Mouse (Mus musculus) liver, embryonic 14.5 days (tissue): ENCODE data around the gene Fndc1. TPM values are rescaled to one million over a fixed set of nuclear protein-coding genes. Genes with fewer than 3 reads are reported as not detected.
A peak's percentile ranks its signal among the peaks of the same experiment; 100 is the strongest.

Experiments
- ATAC-seq: fragments of 200-750 bp; cut with Nextera tagmentation; 2 replicates; pipeline ENCODE4 v1.8.0; 2017; ENCODE audit warnings: moderate number of reproducible peaks, mild to moderate bottlenecking, moderate library complexity; ENCODE audit not compliant: insufficient read depth
- DNase-seq, 3 experiments: peaks; one replicate each; pipeline ENCODE4 v3.0.0-alpha.2; 2012 to 2013; ENCODE audit warnings: low read depth in 3 of 3, low spot score in 3 of 3
- H3K27ac ChIP-seq: fragments of 300-500 bp; sonication (generic); 2 replicates; pipeline ENCODE4 v1.5.1; 2014; ENCODE audit warnings: moderate library complexity, mild to moderate bottlenecking, control low read depth, inconsistent platforms
- H3K27me3 ChIP-seq: fragments of 300-500 bp; sonication (generic); 2 replicates; pipeline ENCODE4 v1.6.1; 2014; ENCODE audit warnings: mild to moderate bottlenecking, low read length, moderate library complexity; ENCODE audit not compliant: control insufficient read depth, insufficient read depth
- H3K36me3 ChIP-seq: fragments of 300-500 bp; sonication (generic); replicated peaks from 2 replicates; pipeline ENCODE4 v1.6.1; 2014; ENCODE audit warnings: low read depth; ENCODE audit not compliant: control insufficient read depth, insufficient read depth
- H3K4me1 ChIP-seq, 2 experiments: fragments of 200-500 bp in 1 of 2; fragments of 300-500 bp in 1 of 2; sonication (generic) in 1 of 2; replicated peaks; 2 replicates each; pipeline ENCODE4 v1.6.1; 2012 to 2014; ENCODE audit warnings: antibody characterized with exemption in 1 of 2, inconsistent platforms in 1 of 2, low read length in 1 of 2; ENCODE audit not compliant: control insufficient read depth in 2 of 2, insufficient read depth in 2 of 2
- H3K4me2 ChIP-seq: fragments of 300-500 bp; sonication (generic); 2 replicates; pipeline ENCODE4 v1.6.1; 2014; ENCODE audit warnings: low read depth, mild to moderate bottlenecking, control low read depth, moderate library complexity
- H3K4me3 ChIP-seq, 2 experiments: fragments of 200-500 bp in 1 of 2; fragments of 300-500 bp in 1 of 2; sonication (generic) in 1 of 2; 2 replicates each; pipeline ENCODE4 v1.5.1; 2012 to 2014; ENCODE audit warnings: low read depth in 2 of 2, low read length in 2 of 2, mild to moderate bottlenecking in 2 of 2, control low read depth in 1 of 2, inconsistent platforms in 1 of 2, moderate library complexity in 1 of 2; ENCODE audit not compliant: insufficient read depth in 1 of 2
- H3K9ac ChIP-seq: fragments of 300-500 bp; sonication (generic); replicated peaks from 2 replicates; pipeline ENCODE4 v1.6.1; 2014; ENCODE audit warnings: mild to moderate bottlenecking, control low read depth, moderate library complexity
- H3K9me3 ChIP-seq: fragments of 300-500 bp; sonication (generic); 2 replicates; pipeline ENCODE4 v1.6.1; 2016; ENCODE audit warnings: low read length, mixed read lengths; ENCODE audit not compliant: control insufficient read depth
- CTCF ChIP-seq: IDR thresholded peaks from 2 replicates; pipeline ENCODE4 v1.5.1; 2016; ENCODE audit warnings: antibody characterized with exemption, low read depth, control low read depth
- EP300 ChIP-seq: IDR thresholded peaks from 2 replicates; pipeline ENCODE4 v1.6.1; 2016; ENCODE audit warnings: antibody characterized with exemption, low read depth
- WGBS: fragments of 180-500 bp; shearing (Covaris S2); extraction: QIAGEN DNeasy Blood & Tissue Kit; methylation state at CpG from one replicate; pipeline ENCODE4 v1.1.7; 2014; ENCODE audit not compliant: insufficient replicate concordance; 5-methylcytosine and 5-hydroxymethylcytosine counted together
- polyA plus RNA-seq, 2 experiments: library from polyadenylated mRNA; depleted of rRNA in 1 of 2; stranded (reverse) in 1 of 2; unstranded in 1 of 2; fragments of >200 nt; fragmentation: Nextera tagmentation in 1 of 2; extraction: Ambion mirVana in 1 of 2; gene quantifications; 2 replicates each; pipeline versions ENCODE4 v1.2.1 to v1.2.3; 2012 to 2014

Fndc1 gene
- polyA plus RNA-seq, 2 experiments: 0.10 to 0.18 TPM

DNA sequence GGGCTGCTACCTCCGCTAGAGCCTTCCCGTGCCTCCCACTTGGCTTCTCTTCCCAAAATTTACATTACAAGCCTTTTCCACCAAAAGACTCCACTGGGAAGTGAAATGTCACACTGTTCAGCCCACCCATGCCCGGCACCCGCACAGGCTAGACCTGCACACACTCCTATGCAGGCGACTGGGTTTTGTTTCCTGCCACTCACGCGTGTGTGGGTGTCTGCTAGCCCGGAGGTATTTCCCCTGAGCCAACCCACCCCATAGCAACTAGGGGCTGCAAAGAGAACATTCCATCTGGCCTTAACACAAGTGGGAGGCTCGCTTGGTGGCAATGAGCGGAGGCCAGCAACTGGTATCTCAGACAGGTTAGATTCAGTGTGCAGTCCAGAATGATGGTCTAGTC lies 44.7 kb upstream of the Fndc1 start:
- ATAC-seq: no peak
- Histone ChIP-seq H3K4me1 (no peaks in the 10 kb centered on the region), H3K9me3 (no peaks in the 10 kb centered on the region), H3K27ac (no peak overlapping the region), H3K36me3 (no peaks in the 10 kb centered on the region), H3K4me3 (no peak overlapping the region), H3K9ac (no peak overlapping the region), H3K27me3 (no peaks in the 10 kb centered on the region), H3K4me2 (no peak overlapping the region)
- 58% methylated on average over 10 of the region's 10 CpGs for WGBS
- DNase-seq: no peak
- TF ChIP-seq EP300 (no peak), CTCF (no peak)

DNA sequence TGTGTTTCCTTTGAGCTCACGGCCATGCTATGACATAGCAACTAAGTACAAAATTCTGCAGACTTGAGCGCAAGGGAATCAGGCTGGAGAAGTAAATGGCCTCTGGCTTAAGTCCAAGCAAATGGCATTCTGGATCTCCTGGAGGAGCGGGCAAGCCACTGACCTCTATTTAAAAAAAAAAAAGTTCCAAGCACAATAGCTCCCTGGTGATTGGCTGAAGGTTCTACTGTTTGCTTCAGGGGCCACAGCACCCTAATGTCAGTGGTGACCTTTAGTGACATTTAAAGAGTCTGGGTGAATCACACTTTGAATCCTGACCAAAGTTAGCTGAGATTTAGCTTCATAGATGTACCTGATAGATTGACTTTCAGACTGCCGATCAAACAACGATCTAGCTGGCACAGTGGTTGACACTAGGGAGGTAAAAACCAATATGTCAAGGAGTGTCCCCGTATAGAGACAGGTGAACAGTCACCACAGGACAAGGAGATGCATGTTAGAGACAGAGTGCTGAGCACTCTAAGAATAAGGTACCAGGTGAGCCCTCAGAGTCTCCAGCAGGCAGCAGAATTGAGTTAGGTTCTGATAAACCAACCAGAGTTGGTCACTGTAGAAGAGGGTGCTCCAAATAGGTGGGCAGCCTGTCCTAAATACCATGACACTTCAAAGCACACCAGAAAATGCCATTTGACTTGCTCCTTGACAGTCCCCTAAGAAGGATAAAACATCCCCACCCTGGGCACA lies 43.9 kb upstream of the Fndc1 start:
- TF ChIP-seq CTCF (no peak), EP300 (no peak)
- no peak overlapping the region for H3K27ac ChIP-seq
- H3K9ac ChIP-seq: no peak overlapping the region
- DNase-seq: no peak
- no peaks in the 10 kb centered on the region for H3K36me3 ChIP-seq
- no peaks in the 10 kb centered on the region for H3K27me3 ChIP-seq
- ATAC-seq: no peak
- no peaks in the 10 kb centered on the region for H3K9me3 ChIP-seq
- WGBS: 61% methylated on average over 6 of the region's 6 CpGs
- no peaks in the 10 kb centered on the region for H3K4me1 ChIP-seq
- no peak overlapping the region for H3K4me3 ChIP-seq
- H3K4me2 ChIP-seq: no peak overlapping the region

DNA sequence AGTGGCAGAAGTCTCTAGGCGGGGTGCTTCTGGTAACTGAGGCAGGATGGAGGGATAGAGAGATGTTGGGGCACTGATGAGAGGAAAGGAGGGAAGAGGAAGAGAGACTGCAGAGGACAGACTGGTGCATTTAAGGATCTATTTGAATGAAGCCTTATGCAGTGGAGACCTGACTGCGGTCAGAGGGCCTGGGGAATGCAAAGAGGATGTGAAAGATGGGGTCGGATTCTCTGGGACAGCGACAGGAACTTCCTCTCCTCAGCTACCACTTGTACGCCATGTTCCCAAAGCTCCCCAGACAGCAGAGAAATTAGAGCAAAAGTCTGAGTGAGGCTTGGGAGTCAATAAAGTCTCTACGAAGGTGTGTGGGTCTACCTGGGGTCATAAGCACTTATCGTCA lies 42.0 kb upstream of the Fndc1 start:
- 38% methylated on average over 7 of the region's 7 CpGs for WGBS
- Histone ChIP-seq H3K36me3 (no peaks in the 10 kb centered on the region), H3K9me3 (no peaks in the 10 kb centered on the region), H3K4me1 (no peaks in the 10 kb centered on the region), H3K9ac (no peak overlapping the region), H3K4me2 (no peak overlapping the region), H3K4me3 (no peak overlapping the region), H3K27ac (no peak overlapping the region), H3K27me3 (no peaks in the 10 kb centered on the region)
- TF ChIP-seq CTCF: no peak
- DNase-seq (no peak), ATAC-seq (no peak)

- H3K4me2 ChIP-seq: no peak overlapping the region
- H3K9me3 ChIP-seq: no peaks in the 10 kb centered on the region
- 7% methylated on average over 4 of the region's 4 CpGs for WGBS
- no peaks in the 10 kb centered on the region for H3K36me3 ChIP-seq
- no peaks in the 10 kb centered on the region for H3K4me1 ChIP-seq
- H3K4me3 ChIP-seq: no peak overlapping the region
- no peaks in the 10 kb centered on the region for H3K27me3 ChIP-seq
- ATAC-seq: no peak
- no peak for TF ChIP-seq EP300
- peak; percentile 81 for TF ChIP-seq CTCF
- no peak overlapping the region for H3K9ac ChIP-seq
- DNase-seq: no peak
- no peak overlapping the region for H3K27ac ChIP-seq
These were observed 41.5 kb upstream of the Fndc1 start for GRCm38 (mm10) chr17:7868631-7869030.

DNA sequence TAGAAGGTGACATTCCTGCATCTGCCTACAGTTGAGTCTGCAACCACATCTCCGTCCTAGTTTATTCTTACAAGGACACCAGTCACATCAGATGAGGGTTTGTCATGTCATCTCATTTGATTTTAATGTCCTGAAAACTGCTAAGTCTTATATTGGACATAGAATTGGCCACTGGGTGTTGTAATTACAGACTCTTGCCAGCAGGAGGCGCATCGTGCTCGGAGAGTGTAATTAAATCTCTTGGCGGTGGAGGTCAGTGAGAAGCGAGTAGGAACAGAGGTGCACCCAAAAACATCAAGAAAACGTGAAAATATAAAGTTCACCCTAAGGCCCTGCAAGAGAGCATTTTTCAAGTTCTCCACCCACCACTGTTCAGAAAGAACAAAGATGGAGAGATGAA lies 37.6 kb upstream of the Fndc1 start:
- no peak for DNase-seq
- H3K9me3 ChIP-seq: no peaks in the 10 kb centered on the region
- 8% methylated on average over 7 of the region's 7 CpGs for WGBS

More for the DNA sequence above, 37.6 kb upstream of the Fndc1 start:
- TF ChIP-seq CTCF (peak; percentile 76), EP300 (no peak)
- no peak for ATAC-seq
- Histone ChIP-seq H3K4me3 (no peak overlapping the region), H3K4me1 (no peaks in the 10 kb centered on the region; a peak in 1 of 4 replicates), H3K4me2 (no peak overlapping the region), H3K27me3 (no peaks in the 10 kb centered on the region), H3K9ac (no peak overlapping the region), H3K36me3 (no peaks in the 10 kb centered on the region), H3K27ac (no peak overlapping the region)
